Mouse (Mus musculus) bone marrow macrophage, adult 2 months (primary cell): Measurements from ENCODE around the gene Anapc7. TPM values are rescaled to one million over a fixed set of nuclear protein-coding genes. Genes with fewer than 3 reads are reported as not detected.
"Not testable (repeated sequence)": the region's sequence is repeated elsewhere in the genome, so short reads cannot be mapped to it uniquely, and the experiment has no call there.

Experiments used
- H3K27ac ChIP-seq: 2 replicates; pipeline ENCODE4 v1.5.1; 2012; ENCODE audit warnings: low read depth, low read length; ENCODE audit not compliant: insufficient read depth
- H3K4me1 ChIP-seq: 2 replicates; pipeline ENCODE4 v1.6.1; 2012; ENCODE audit warnings: low read length; ENCODE audit not compliant: control insufficient read depth, insufficient read depth
- H3K4me3 ChIP-seq: 2 replicates; pipeline ENCODE4 v1.5.1; 2012; ENCODE audit warnings: mild to moderate bottlenecking, low read length, moderate library complexity; ENCODE audit not compliant: insufficient read depth
- CTCF ChIP-seq: IDR thresholded peaks from 2 replicates; pipeline ENCODE4 v1.5.1; 2012; ENCODE audit warnings: low read depth, mild to moderate bottlenecking, low read length, moderate library complexity
- POLR2A ChIP-seq: IDR thresholded peaks from 2 replicates; pipeline ENCODE4 v1.6.1; 2012; ENCODE audit warnings: mild to moderate bottlenecking, low read depth, low read length, borderline replicate concordance
- polyA plus RNA-seq: library from polyadenylated mRNA; stranded (reverse); fragments of >200 nt; gene quantifications from 2 replicates; pipeline ENCODE4 v1.2.4, GENCODE M21; 2012; ENCODE audit not compliant: missing spikeins, insufficient read depth, insufficient read length

The Anapc7 gene
- polyA plus RNA-seq, 1 experiment, result 22.2 TPM

DNA sequence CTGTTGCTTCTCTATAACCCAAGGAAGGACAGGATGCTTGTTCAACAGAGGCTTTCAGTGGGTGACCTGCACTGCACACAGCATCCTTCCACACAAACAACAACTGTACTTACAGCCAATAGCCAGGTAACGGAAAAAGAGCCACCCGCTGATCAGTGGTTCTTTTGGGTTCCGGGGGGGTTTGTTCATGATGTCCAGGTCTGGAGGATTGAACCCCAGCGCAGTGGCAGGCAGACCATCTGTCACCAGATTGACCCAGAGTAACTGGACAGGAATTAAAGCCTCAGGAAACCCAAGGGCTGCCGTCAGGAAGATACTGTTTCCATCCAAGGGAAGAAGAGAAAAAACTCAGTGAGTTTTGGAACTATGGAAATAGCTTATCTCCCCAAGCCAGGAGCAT lies 37.8 kb downstream of the Anapc7 start:
- Histone ChIP-seq H3K27ac (no peak overlapping the region), H3K4me1 (no peaks in the 10 kb centered on the region), H3K4me3 (no peak overlapping the region)
- TF ChIP-seq CTCF (no peak), POLR2A (no peak)

DNA sequence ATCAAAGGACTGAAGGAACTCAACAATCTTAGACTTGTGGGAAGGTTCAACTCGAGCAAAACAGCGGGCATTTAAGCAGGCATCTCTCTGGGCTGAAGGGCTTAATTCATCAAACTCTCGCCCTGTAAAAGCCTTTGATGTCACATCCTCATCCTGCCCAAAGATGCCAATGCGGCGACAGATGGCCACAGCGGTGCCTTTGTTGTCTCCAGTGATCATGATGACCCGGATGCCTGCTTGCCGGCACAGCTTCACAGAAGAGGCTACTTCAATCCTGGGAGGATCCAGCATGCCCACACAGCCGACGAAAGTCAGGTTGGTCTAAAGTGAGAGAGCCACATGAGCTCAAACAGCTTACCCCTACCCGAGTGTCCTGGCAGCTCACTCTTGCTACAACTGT lies 39.2 kb downstream of the Anapc7 start:
- no peak overlapping the region for H3K4me3 ChIP-seq
- no peak overlapping the region for H3K27ac ChIP-seq
- H3K4me1 ChIP-seq, result no peaks in the 10 kb centered on the region
- no peak for TF ChIP-seq CTCF
- no peak for TF ChIP-seq POLR2A

- no peaks in the 10 kb centered on the region for H3K4me1 ChIP-seq
- H3K4me3 ChIP-seq, result no peak overlapping the region
- H3K27ac ChIP-seq, result no peak overlapping the region
Measured at GRCm38 (mm10) chr5:122461431-122461830, 39.9 kb downstream of the Anapc7 start.

DNA sequence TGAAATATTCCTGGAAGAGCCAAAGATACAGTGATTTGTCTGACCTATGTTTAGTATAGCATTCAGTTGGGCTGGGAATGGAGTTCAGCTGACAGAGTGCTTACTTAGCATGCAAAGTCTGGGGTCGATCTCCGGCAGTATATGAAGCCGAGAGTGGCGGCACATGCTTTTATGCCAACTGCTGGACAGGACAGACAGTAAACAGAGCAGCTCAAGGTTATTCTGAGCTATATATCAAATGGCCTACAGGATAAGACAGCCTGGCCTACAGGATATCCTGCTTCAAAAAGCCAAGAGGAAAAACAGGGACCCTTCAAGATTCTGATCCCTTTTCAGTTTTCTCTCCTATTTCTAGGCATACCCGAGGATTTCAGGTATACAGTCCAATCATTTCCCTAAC lies 50.2 kb downstream of the Anapc7 start:
- Histone ChIP-seq H3K27ac (no peak overlapping the region), H3K4me1 (no peaks in the 10 kb centered on the region), H3K4me3 (no peak overlapping the region)
- no peak for TF ChIP-seq CTCF
- no peak for TF ChIP-seq POLR2A

More at GRCm38 (mm10) chr5:122461431-122461830, 39.9 kb downstream of the Anapc7 start:
- TF ChIP-seq POLR2A (no peak), CTCF (no peak)

GRCm38 (mm10) chr5:122474643-122475363 lies 53.3 kb downstream of the Anapc7 start:
- TF ChIP-seq CTCF (no peak), POLR2A (no peak)
- H3K27ac ChIP-seq, result no peak overlapping the region
- H3K4me3 ChIP-seq, result no peak overlapping the region
- H3K4me1 ChIP-seq, result no peaks in the 10 kb centered on the region

GRCm38 (mm10) chr5:122476078-122476477 lies 54.6 kb downstream of the Anapc7 start:
- Histone ChIP-seq H3K4me1 (no peaks in the 10 kb centered on the region), H3K4me3 (no peak overlapping the region), H3K27ac (no peak overlapping the region)
- no peak for TF ChIP-seq POLR2A
- TF ChIP-seq CTCF, result no peak

- Histone ChIP-seq H3K4me1 (peaks cover 7% of the 10 kb centered on the region), H3K27ac (no peak overlapping the region), H3K4me3 (no peak overlapping the region)
- TF ChIP-seq POLR2A (no peak), CTCF (no peak)
Measured at GRCm38 (mm10) chr5:122477492-122477891, 56.0 kb downstream of the Anapc7 start.

DNA sequence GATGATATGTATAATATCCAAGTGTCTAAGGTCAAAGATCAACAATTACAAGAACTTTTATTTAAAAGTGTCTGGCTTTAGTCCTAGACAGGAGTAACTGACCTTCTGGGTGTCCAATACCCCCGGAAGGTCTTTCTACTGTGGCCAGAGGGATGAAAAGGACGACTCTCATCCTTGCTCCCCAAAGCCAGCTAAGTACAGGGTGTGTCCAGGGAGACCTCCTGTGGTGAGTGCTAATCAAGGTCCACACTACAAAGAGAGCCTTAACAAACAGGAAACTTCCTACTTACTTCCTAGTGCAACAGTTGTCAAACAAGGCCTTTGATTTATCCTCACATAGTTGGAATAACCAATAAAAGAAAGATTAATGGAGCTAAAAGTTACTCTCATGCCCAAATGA lies 57.6 kb downstream of the Anapc7 start:
- H3K27ac ChIP-seq, result no peak overlapping the region
- TF ChIP-seq POLR2A (no peak), CTCF (no peak)
- H3K4me3 ChIP-seq, result no peak overlapping the region
- H3K4me1 ChIP-seq, result peaks cover 12% of the 10 kb centered on the region

GRCm38 (mm10) chr5:122481844-122482243 lies 60.4 kb downstream of the Anapc7 start:
- Histone ChIP-seq H3K27ac (no peak overlapping the region), H3K4me3 (no peak overlapping the region), H3K4me1 (peaks cover 12% of the 10 kb centered on the region)
- no peak for TF ChIP-seq POLR2A
- no peak for TF ChIP-seq CTCF

GRCm38 (mm10) chr5:122482733-122483391 lies 61.4 kb downstream of the Anapc7 start:
- no peak overlapping the region for H3K4me3 ChIP-seq
- H3K27ac ChIP-seq, result no peak overlapping the region
- TF ChIP-seq CTCF (no peak), POLR2A (no peak)
- H3K4me1 ChIP-seq, result peaks cover 12% of the 10 kb centered on the region

DNA sequence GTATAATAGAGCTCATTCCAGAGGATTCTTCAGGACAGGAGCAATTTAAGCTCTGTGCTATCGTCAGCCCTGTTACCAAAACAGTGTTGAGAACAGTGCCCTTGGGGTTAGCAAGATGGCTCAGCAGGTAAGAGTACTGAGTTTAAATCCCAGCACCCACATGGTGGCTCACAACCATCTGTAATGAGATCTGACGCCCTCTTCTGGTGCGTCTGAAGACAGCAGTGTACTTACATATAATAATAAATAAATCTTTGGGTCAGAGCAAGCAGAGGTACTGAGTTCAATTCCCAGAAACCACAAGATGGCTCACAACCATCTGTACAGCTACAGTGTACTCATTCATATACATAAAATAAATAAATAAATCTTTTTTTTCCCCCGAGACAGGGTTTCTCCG lies 64.8 kb downstream of the Anapc7 start:
- not testable (repeated sequence) for H3K4me3 ChIP-seq, H3K27ac ChIP-seq
- peaks cover 12% of the 10 kb centered on the region for H3K4me1 ChIP-seq
